Mouse (Mus musculus) cerebellum, adult (tissue): ENCODE data around the gene Nup214.
A peak's percentile ranks its signal among the peaks of the same experiment; 100 is the strongest.

ENCODE experiments used
- ATAC-seq: cut with Nextera tagmentation; 2 replicates; pipeline ENCODE4 v1.9.2; 2017; ENCODE audit warnings: mild to moderate bottlenecking, moderate library complexity, mixed read lengths; ENCODE audit not compliant: insufficient number of reproducible peaks, low FRiP score, low TSS enrichment

Gene Nup214

GRCm38 (mm10) chr2:31962501-31963224, 11.6 kb upstream of the Nup214 start:
- ATAC-seq: peak; percentile 65; the same call in 1 of the 2 replicates

- ATAC-seq: peak; percentile 68; the same call in 1 of the 2 replicates
These were observed 10.7 kb upstream of the Nup214 start for GRCm38 (mm10) chr2:31963491-31963890.

GRCm38 (mm10) chr2:31964191-31964590, 10.0 kb upstream of the Nup214 start:
- no peak for ATAC-seq

- ATAC-seq: no peak
These were observed 9.1 kb upstream of the Nup214 start for GRCm38 (mm10) chr2:31965110-31965509.

GRCm38 (mm10) chr2:31966801-31967200, 7.4 kb upstream of the Nup214 start:
- ATAC-seq: no peak

GRCm38 (mm10) chr2:31972589-31972988, 1.6 kb upstream of the Nup214 start:
- no peak for ATAC-seq

- ATAC-seq: no peak
These were observed 654 bp downstream of the Nup214 start for GRCm38 (mm10) chr2:31974809-31975371.

GRCm38 (mm10) chr2:31987774-31988173, 13.5 kb downstream of the Nup214 start:
- ATAC-seq: no peak

GRCm38 (mm10) chr2:31990961-31991360, 16.7 kb downstream of the Nup214 start:
- no peak for ATAC-seq

GRCm38 (mm10) chr2:31994896-31995295, 20.7 kb downstream of the Nup214 start:
- ATAC-seq: no peak

- no peak for ATAC-seq
These were observed 21.8 kb downstream of the Nup214 start for GRCm38 (mm10) chr2:31996060-31996459.

- ATAC-seq: no peak
These were observed 23.3 kb downstream of the Nup214 start for GRCm38 (mm10) chr2:31997539-31997938.

GRCm38 (mm10) chr2:31998443-31998842, 24.2 kb downstream of the Nup214 start:
- ATAC-seq: no peak

GRCm38 (mm10) chr2:32008311-32008710, 34.1 kb downstream of the Nup214 start:
- no peak for ATAC-seq

GRCm38 (mm10) chr2:32008716-32009115, 34.5 kb downstream of the Nup214 start:
- no peak for ATAC-seq

GRCm38 (mm10) chr2:32019704-32020103, 45.5 kb downstream of the Nup214 start:
- no peak for ATAC-seq

GRCm38 (mm10) chr2:32020229-32020628, 46.0 kb downstream of the Nup214 start:
- ATAC-seq: no peak

- ATAC-seq: no peak
These were observed 50.1 kb downstream of the Nup214 start for GRCm38 (mm10) chr2:32024372-32024771.

- no peak for ATAC-seq
These were observed 55.4 kb downstream of the Nup214 start for GRCm38 (mm10) chr2:32029636-32030035.

- ATAC-seq: no peak
These were observed 59.2 kb downstream of the Nup214 start for GRCm38 (mm10) chr2:32033436-32033835.

- ATAC-seq: no peak
These were observed 60.0 kb downstream of the Nup214 start for GRCm38 (mm10) chr2:32034206-32034605.

- ATAC-seq: no peak
These were observed 63.1 kb downstream of the Nup214 start for GRCm38 (mm10) chr2:32037279-32037858.
